Mouse (Mus musculus) stomach, embryonic 14.5 days (tissue): ENCODE results near the gene Saa3. TPM values are rescaled to one million over a fixed set of nuclear protein-coding genes. Genes with fewer than 3 reads are reported as not detected.
"Not testable (repeated sequence)": the region's sequence is repeated elsewhere in the genome, so short reads cannot be mapped to it uniquely, and the experiment has no call there.

Experiments
- ATAC-seq: fragments of 200-750 bp; cut with Nextera tagmentation; 2 replicates; pipeline ENCODE4 v1.8.0; 2017; ENCODE audit warnings: low read depth, moderate TSS enrichment; ENCODE audit not compliant: insufficient number of reproducible peaks, insufficient read depth, low FRiP score
- H3K27ac ChIP-seq: fragments of 300-500 bp; sonication (generic); 2 replicates; pipeline ENCODE4 v1.5.1; 2014; ENCODE audit warnings: mild to moderate bottlenecking, low read length, moderate library complexity, mixed read lengths
- H3K27me3 ChIP-seq: fragments of 300-500 bp; sonication (generic); 2 replicates; pipeline ENCODE4 v1.6.1; 2014; ENCODE audit warnings: low read length, control low read depth, mixed read lengths; ENCODE audit not compliant: control insufficient read depth, insufficient read depth
- H3K36me3 ChIP-seq: fragments of 300-500 bp; sonication (generic); 2 replicates; pipeline ENCODE4 v1.6.1; 2014; ENCODE audit warnings: mild to moderate bottlenecking, control low read depth, low read length, moderate library complexity, mixed read lengths; ENCODE audit not compliant: control insufficient read depth, insufficient read depth
- H3K4me1 ChIP-seq: fragments of 300-500 bp; sonication (generic); 2 replicates; pipeline ENCODE4 v1.6.1; 2014; ENCODE audit warnings: low read length, control low read depth, mixed read lengths; ENCODE audit not compliant: control insufficient read depth, insufficient read depth
- H3K4me2 ChIP-seq: fragments of 300-500 bp; sonication (generic); replicated peaks from 2 replicates; pipeline ENCODE4 v1.6.1; 2014; ENCODE audit warnings: low read depth, low read length, control low read depth
- H3K4me3 ChIP-seq: fragments of 300-500 bp; sonication (generic); 2 replicates; pipeline ENCODE4 v1.5.1; 2014; ENCODE audit warnings: low read depth, low read length, control low read depth
- H3K9ac ChIP-seq: fragments of 300-500 bp; sonication (generic); replicated peaks from 2 replicates; pipeline ENCODE4 v1.6.1; 2014; ENCODE audit warnings: low read depth, mild to moderate bottlenecking, control low read depth, low read length, moderate library complexity, mixed read lengths
- H3K9me3 ChIP-seq: fragments of 300-500 bp; sonication (generic); 2 replicates; pipeline ENCODE4 v1.6.1; 2016; ENCODE audit warnings: low read depth, low read length, control low read depth; ENCODE audit not compliant: control insufficient read depth
- WGBS: fragments of 180-500 bp; shearing (Covaris S2); extraction: QIAGEN DNeasy Blood & Tissue Kit; methylation state at CpG from one replicate; pipeline ENCODE4 v1.1.7; 2014; 5-methylcytosine and 5-hydroxymethylcytosine counted together
- polyA plus RNA-seq: library from polyadenylated mRNA; unstranded; fragments of >200 nt; fragmentation: Nextera tagmentation; extraction: Ambion mirVana; gene quantifications from 2 replicates; pipeline ENCODE4 v1.2.1, GENCODE M21; 2014

Saa3 gene
- polyA plus RNA-seq, 1 experiment from 2014 or later: not detected

GRCm38 (mm10) chr7:46740041-46740440, 24.5 kb upstream of the Saa3 start:
- not testable (repeated sequence) for H3K4me3 ChIP-seq, H3K9ac ChIP-seq, H3K27ac ChIP-seq, H3K27me3 ChIP-seq, H3K9me3 ChIP-seq, H3K4me2 ChIP-seq, H3K36me3 ChIP-seq, H3K4me1 ChIP-seq, ATAC-seq
- 70% methylated on average over 5 of the region's 5 CpGs for WGBS

- no peaks in the 10 kb centered on the region for H3K27me3 ChIP-seq
- H3K4me2 ChIP-seq: no peak overlapping the region
- H3K9ac ChIP-seq: no peak overlapping the region
- no peak overlapping the region for H3K27ac ChIP-seq
- ATAC-seq: no peak
- no peak overlapping the region for H3K4me3 ChIP-seq
- no peaks in the 10 kb centered on the region for H3K9me3 ChIP-seq
- no peaks in the 10 kb centered on the region for H3K36me3 ChIP-seq
- no peaks in the 10 kb centered on the region for H3K4me1 ChIP-seq
- WGBS: 78% methylated on average over 12 of the region's 12 CpGs
Observed at GRCm38 (mm10) chr7:46738561-46739460, 23.3 kb upstream of the Saa3 start.

GRCm38 (mm10) chr7:46734983-46735382, 19.5 kb upstream of the Saa3 start:
- no peaks in the 10 kb centered on the region for H3K9me3 ChIP-seq
- ATAC-seq: no peak
- H3K27ac ChIP-seq: no peak overlapping the region
- H3K9ac ChIP-seq: no peak overlapping the region
- H3K4me1 ChIP-seq: no peaks in the 10 kb centered on the region
- no peak overlapping the region for H3K4me2 ChIP-seq
- H3K4me3 ChIP-seq: no peak overlapping the region
- 83% methylated on average over 2 of the region's 2 CpGs for WGBS
- H3K36me3 ChIP-seq: no peaks in the 10 kb centered on the region
- no peaks in the 10 kb centered on the region for H3K27me3 ChIP-seq

GRCm38 (mm10) chr7:46732458-46732857, 17.0 kb upstream of the Saa3 start, which contains the start of gene Saa4:
TSS of gene Saa4 (minus strand) at chr7:46732603.
- no peaks in the 10 kb centered on the region for H3K4me1 ChIP-seq
- H3K27me3 ChIP-seq: no peaks in the 10 kb centered on the region
- H3K9ac ChIP-seq: no peak within 1 kb of the TSS
- no peaks in the 10 kb centered on the region for H3K36me3 ChIP-seq
- ATAC-seq: no peak
- H3K9me3 ChIP-seq: no peaks in the 10 kb centered on the region
- no peak within 1 kb of the TSS for H3K4me3 ChIP-seq
- no peak within 1 kb of the TSS for H3K27ac ChIP-seq
- WGBS: 70% methylated on average over 4 of the region's 4 CpGs
- no peak within 1 kb of the TSS for H3K4me2 ChIP-seq

GRCm38 (mm10) chr7:46727584-46727983, 12.1 kb upstream of the Saa3 start:
- 79% methylated on average over 1 of the region's 1 CpGs for WGBS
- H3K4me1 ChIP-seq: no peaks in the 10 kb centered on the region
- H3K27ac ChIP-seq: no peak overlapping the region
- H3K36me3 ChIP-seq: no peaks in the 10 kb centered on the region
- H3K4me3 ChIP-seq: no peak overlapping the region
- H3K27me3 ChIP-seq: no peaks in the 10 kb centered on the region
- H3K9ac ChIP-seq: no peak overlapping the region
- H3K9me3 ChIP-seq: no peaks in the 10 kb centered on the region
- no peak overlapping the region for H3K4me2 ChIP-seq
- ATAC-seq: no peak

GRCm38 (mm10) chr7:46724396-46724795, 8.9 kb upstream of the Saa3 start:
- Histone ChIP-seq H3K4me2 (no peak overlapping the region), H3K27me3 (no peaks in the 10 kb centered on the region), H3K9ac (no peak overlapping the region), H3K36me3 (no peaks in the 10 kb centered on the region), H3K4me3 (no peak overlapping the region), H3K27ac (no peak overlapping the region), H3K4me1 (no peaks in the 10 kb centered on the region), H3K9me3 (no peaks in the 10 kb centered on the region)
- ATAC-seq: no peak
- 67% methylated on average over 5 of the region's 5 CpGs for WGBS

- H3K4me3 ChIP-seq: no peak overlapping the region
- no peaks in the 10 kb centered on the region for H3K27me3 ChIP-seq
- ATAC-seq: no peak
- H3K9me3 ChIP-seq: no peaks in the 10 kb centered on the region
- H3K27ac ChIP-seq: no peak overlapping the region
- 77% methylated on average over 3 of the region's 3 CpGs for WGBS
- H3K4me2 ChIP-seq: no peak overlapping the region
- H3K36me3 ChIP-seq: no peaks in the 10 kb centered on the region
- H3K9ac ChIP-seq: no peak overlapping the region
- H3K4me1 ChIP-seq: no peaks in the 10 kb centered on the region
Observed at GRCm38 (mm10) chr7:46723849-46724248, 8.3 kb upstream of the Saa3 start.

GRCm38 (mm10) chr7:46723354-46723753, 7.9 kb upstream of the Saa3 start:
- 94% methylated on average over 6 of the region's 6 CpGs for WGBS
- no peak overlapping the region for H3K9ac ChIP-seq

GRCm38 (mm10) chr7:46720460-46720859, 5.0 kb upstream of the Saa3 start:
- Histone ChIP-seq H3K4me2 (no peak overlapping the region), H3K4me3 (no peak overlapping the region), H3K9me3 (no peaks in the 10 kb centered on the region), H3K36me3 (no peaks in the 10 kb centered on the region), H3K9ac (no peak overlapping the region), H3K4me1 (no peaks in the 10 kb centered on the region), H3K27ac (no peak overlapping the region), H3K27me3 (no peaks in the 10 kb centered on the region)
- 71% methylated on average over 9 of the region's 9 CpGs for WGBS
- ATAC-seq: no peak

More at GRCm38 (mm10) chr7:46723354-46723753, 7.9 kb upstream of the Saa3 start:
- H3K27me3 ChIP-seq: no peaks in the 10 kb centered on the region
- no peak overlapping the region for H3K27ac ChIP-seq
- no peaks in the 10 kb centered on the region for H3K4me1 ChIP-seq
- H3K36me3 ChIP-seq: no peaks in the 10 kb centered on the region
- no peaks in the 10 kb centered on the region for H3K9me3 ChIP-seq
- ATAC-seq: no peak
- no peak overlapping the region for H3K4me2 ChIP-seq
- H3K4me3 ChIP-seq: no peak overlapping the region
